Comparison of ENCODE assay signal across 9 mouse cellular contexts in genomic region chr11:82579841-82580415, GRCm38 (mm10).
DNase-seq lines count a peak whose midpoint lies in the region; ATAC-seq and TF ChIP-seq lines count a peak whose summit lies in the region.
"Had no signal": no experiment of that assay in that cellular context is flagged by ENCODE, and none has a peak within 500 bp of the region (broad histone marks: within the 10 kb centered on the region; RNA-seq: fewer than 3 reads in every experiment).

No protein-coding gene starts in this region.

- no peak overlapping the region for H3K4me3 ChIP-seq in hindbrain, embryonic 13.5 days
- no peak overlapping the region for H3K4me3 ChIP-seq in midbrain, embryonic 13.5 days (replicated peaks)

- H3K4me1 ChIP-seq in hindbrain, embryonic 13.5 days (replicated peaks), result peaks cover 17% of the 10 kb centered on the region
- peaks cover 15% of the 10 kb centered on the region for H3K4me1 ChIP-seq in midbrain, embryonic 13.5 days (replicated peaks)

- WGBS in hindbrain, embryonic 13.5 days, result 13% methylated on average over 7 of the region's 7 CpGs
- 4% methylated on average over 7 of the region's 7 CpGs for WGBS in midbrain, embryonic 13.5 days

- peak; percentile 80 for ATAC-seq in hindbrain, embryonic 13.5 days (ENCODE audit: low FRiP score)
- ATAC-seq in midbrain, embryonic 13.5 days, result peak; percentile 86
- ATAC-seq in CD4-positive, CD25-positive, alpha-beta regulatory T cell, adult 4 months, result no peak

- no peak overlapping the region for H3K4me2 ChIP-seq in hindbrain, embryonic 13.5 days
- peak overlapping the region; percentile 1; the same call in 1 of the 2 replicates for H3K4me2 ChIP-seq in midbrain, embryonic 13.5 days (replicated peaks)

- peaks cover 14% of the 10 kb centered on the region for H3K27me3 ChIP-seq in hindbrain, embryonic 13.5 days
- peaks cover 21% of the 10 kb centered on the region for H3K27me3 ChIP-seq in midbrain, embryonic 13.5 days

- no peak for TF ChIP-seq CTCF in brain, embryonic 14.5 days (IDR thresholded peaks at IDR 0.05; ENCODE audit: borderline replicate concordance, extremely low read depth, insufficient read depth, insufficient read length)

- H3K9me3 ChIP-seq in hindbrain, embryonic 13.5 days, result no peaks in the 10 kb centered on the region
- no peaks in the 10 kb centered on the region for H3K9me3 ChIP-seq in midbrain, embryonic 13.5 days

- no peaks in the 10 kb centered on the region for H3K36me3 ChIP-seq in hindbrain, embryonic 13.5 days
- no peaks in the 10 kb centered on the region for H3K36me3 ChIP-seq in midbrain, embryonic 13.5 days

- peak; percentile 33 for DNase-seq in NIH3T3 (ENCODE audit: low read depth)
- DNase-seq in brain, embryonic 14.5 days (ENCODE audit: low read depth), result peak; percentile 92
- DNase-seq in adrenal gland, postnatal 14 days, result no peak
- DNase-seq in lung, postnatal 4 days, result no peak
- DNase-seq: gastrocnemius, postnatal 10 days; thymus, postnatal 25 days had no signal

- no peak for TF ChIP-seq POLR2A in brain, embryonic 14.5 days (IDR thresholded peaks at IDR 0.05; ENCODE audit: borderline replicate concordance, extremely low read depth, insufficient read depth, insufficient read length, poor library complexity, severe bottlenecking)

- H3K9ac ChIP-seq in hindbrain, embryonic 13.5 days, result no peak overlapping the region
- no peak overlapping the region for H3K9ac ChIP-seq in midbrain, embryonic 13.5 days (replicated peaks)

- peak overlapping the region; percentile 75 for H3K27ac ChIP-seq in hindbrain, embryonic 13.5 days
- H3K27ac ChIP-seq in midbrain, embryonic 13.5 days, result peak overlapping the region; percentile 71

Comparison
In these comparisons a context has a peak if more than half of its experiments do, and no peak if none do; other contexts are left out.
1. DNase-seq: peak in NIH3T3 (single experiment) and brain, embryonic 14.5 days (single experiment); none in adrenal gland, postnatal 14 days (single experiment) and lung, postnatal 4 days (0 of 2).